Mouse (Mus musculus) embryonic facial prominence, embryonic 14.5 days (tissue): ENCODE data around the gene Wrap73. TPM values are rescaled to one million over a fixed set of nuclear protein-coding genes. Genes with fewer than 3 reads are reported as not detected.

Experiments
- ATAC-seq: fragments of 200-750 bp; cut with Nextera tagmentation; 2 replicates; pipeline ENCODE4 v1.8.0; 2017; ENCODE audit warnings: low read depth, moderate number of reproducible peaks, moderate TSS enrichment
- DNase-seq: peaks from one replicate; pipeline ENCODE4 v3.0.0-alpha.2; 2015; ENCODE audit warnings: low spot score
- H3K27ac ChIP-seq: fragments of 300-500 bp; sonication (generic); replicated peaks from 2 replicates; pipeline ENCODE4 v1.5.1; 2014; ENCODE audit warnings: low read depth, mild to moderate bottlenecking, low read length, moderate library complexity
- H3K27me3 ChIP-seq: fragments of 300-500 bp; sonication (generic); replicated peaks from 2 replicates; pipeline ENCODE4 v1.6.1; 2014; ENCODE audit warnings: low read length; ENCODE audit not compliant: control insufficient read depth, insufficient read depth
- H3K36me3 ChIP-seq: fragments of 300-500 bp; sonication (generic); 2 replicates; pipeline ENCODE4 v1.6.1; 2014; ENCODE audit warnings: low read length, mixed read lengths; ENCODE audit not compliant: control insufficient read depth, insufficient read depth
- H3K4me1 ChIP-seq: fragments of 300-500 bp; sonication (generic); 2 replicates; pipeline ENCODE4 v1.6.1; 2014; ENCODE audit warnings: antibody characterized with exemption, low read length; ENCODE audit not compliant: control insufficient read depth, insufficient read depth
- H3K4me2 ChIP-seq: fragments of 300-500 bp; sonication (generic); 2 replicates; pipeline ENCODE4 v1.6.1; 2014; ENCODE audit warnings: low read depth, mild to moderate bottlenecking, low read length, moderate library complexity, mixed read lengths
- H3K4me3 ChIP-seq: fragments of 300-500 bp; sonication (generic); 2 replicates; pipeline ENCODE4 v1.5.1; 2014; ENCODE audit warnings: low read depth, mild to moderate bottlenecking, low read length
- H3K9ac ChIP-seq: fragments of 300-500 bp; sonication (generic); 2 replicates; pipeline ENCODE4 v1.6.1; 2014; ENCODE audit warnings: low read depth, mild to moderate bottlenecking, low read length, moderate library complexity, mixed read lengths
- H3K9me3 ChIP-seq: fragments of 300-500 bp; sonication (generic); 2 replicates; pipeline ENCODE4 v1.6.1; 2016; ENCODE audit warnings: low read length; ENCODE audit not compliant: control insufficient read depth
- WGBS: fragments of 180-500 bp; shearing (Covaris S2); extraction: QIAGEN DNeasy Blood & Tissue Kit; methylation state at CpG from one replicate; pipeline ENCODE4 v1.1.7; 2014; 5-methylcytosine and 5-hydroxymethylcytosine counted together
- polyA plus RNA-seq: library from polyadenylated mRNA; unstranded; fragments of >200 nt; fragmentation: Nextera tagmentation; extraction: Ambion mirVana; gene quantifications from 2 replicates; pipeline ENCODE4 v1.2.1, GENCODE M21; 2014

Wrap73 gene
- polyA plus RNA-seq, 1 experiment from 2014 or later, result 36.8 TPM

GRCm38 (mm10) chr4:154141009-154141867 lies 934 bp upstream of the Wrap73 start:
- Histone ChIP-seq H3K27ac (no peak overlapping the region), H3K4me1 (peaks cover 11% of the 10 kb centered on the region), H3K9ac (no peak overlapping the region), H3K9me3 (no peaks in the 10 kb centered on the region), H3K27me3 (peaks cover 55% of the 10 kb centered on the region), H3K36me3 (0 out of 2 replicates have a peak, but pooled peaks cover 6% of the 10 kb centered on the region), H3K4me3 (peak overlapping the region; percentile 72), H3K4me2 (peak overlapping the region; percentile 92; the same call in 1 of the 2 replicates)
- no peak for ATAC-seq
- DNase-seq, result no peak
- 1% methylated on average over 42 of the region's 42 CpGs for WGBS

GRCm38 (mm10) chr4:154144712-154145111 lies 2.5 kb downstream of the Wrap73 start:
- DNase-seq, result no peak
- ATAC-seq, result no peak
- Histone ChIP-seq H3K9ac (no peak overlapping the region), H3K9me3 (no peaks in the 10 kb centered on the region), H3K4me3 (no peak overlapping the region), H3K4me2 (no peak overlapping the region), H3K4me1 (peaks cover 11% of the 10 kb centered on the region), H3K36me3 (peaks cover 28% of the 10 kb centered on the region; the same call in 1 of the 2 replicates), H3K27me3 (peaks cover 23% of the 10 kb centered on the region), H3K27ac (no peak overlapping the region)
- 80% methylated on average over 3 of the region's 3 CpGs for WGBS

- no peak overlapping the region for H3K9ac ChIP-seq
- DNase-seq (no peak), ATAC-seq (no peak)
- H3K4me3 ChIP-seq, result no peak overlapping the region
- 80% methylated on average over 10 of the region's 10 CpGs for WGBS
- H3K9me3 ChIP-seq, result no peaks in the 10 kb centered on the region
- peaks cover 37% of the 10 kb centered on the region for H3K36me3 ChIP-seq
- no peak overlapping the region for H3K27ac ChIP-seq
- peaks cover 6% of the 10 kb centered on the region for H3K4me1 ChIP-seq
- no peak overlapping the region for H3K4me2 ChIP-seq
- H3K27me3 ChIP-seq, result peaks cover 7% of the 10 kb centered on the region
These were observed 4.2 kb downstream of the Wrap73 start for GRCm38 (mm10) chr4:154146342-154146741.

GRCm38 (mm10) chr4:154154104-154154503 lies 11.9 kb downstream of the Wrap73 start:
- Histone ChIP-seq H3K4me3 (no peak overlapping the region), H3K4me2 (no peak overlapping the region), H3K9ac (no peak overlapping the region), H3K36me3 (peaks cover 74% of the 10 kb centered on the region), H3K4me1 (no peaks in the 10 kb centered on the region), H3K27ac (no peak overlapping the region), H3K27me3 (no peaks in the 10 kb centered on the region), H3K9me3 (no peaks in the 10 kb centered on the region)
- ATAC-seq, result no peak
- WGBS, result 72% methylated on average over 11 of the region's 11 CpGs
- no peak for DNase-seq

GRCm38 (mm10) chr4:154156050-154156449 lies 13.9 kb downstream of the Wrap73 start:
- no peaks in the 10 kb centered on the region for H3K27me3 ChIP-seq
- ATAC-seq (no peak), DNase-seq (no peak)
- H3K27ac ChIP-seq, result no peak overlapping the region
- no peak overlapping the region for H3K9ac ChIP-seq
- H3K4me3 ChIP-seq, result no peak overlapping the region
- H3K36me3 ChIP-seq, result peaks cover 65% of the 10 kb centered on the region
- H3K9me3 ChIP-seq, result no peaks in the 10 kb centered on the region
- 79% methylated on average over 7 of the region's 7 CpGs for WGBS
- no peaks in the 10 kb centered on the region for H3K4me1 ChIP-seq
- no peak overlapping the region for H3K4me2 ChIP-seq

GRCm38 (mm10) chr4:154157970-154158662 lies 15.9 kb downstream of the Wrap73 start:
- no peak overlapping the region for H3K27ac ChIP-seq
- no peaks in the 10 kb centered on the region for H3K27me3 ChIP-seq
- 90% methylated on average over 14 of the region's 14 CpGs for WGBS
- no peak overlapping the region for H3K4me3 ChIP-seq
- peaks cover 4% of the 10 kb centered on the region; the same call in 1 of the 2 replicates for H3K4me1 ChIP-seq
- DNase-seq (no peak), ATAC-seq (no peak)
- peaks cover 52% of the 10 kb centered on the region for H3K36me3 ChIP-seq
- H3K9ac ChIP-seq, result no peak overlapping the region
- no peak overlapping the region for H3K4me2 ChIP-seq
- no peaks in the 10 kb centered on the region for H3K9me3 ChIP-seq

GRCm38 (mm10) chr4:154159002-154159401 lies 16.8 kb downstream of the Wrap73 start:
- H3K27me3 ChIP-seq, result no peaks in the 10 kb centered on the region
- no peaks in the 10 kb centered on the region for H3K9me3 ChIP-seq
- H3K27ac ChIP-seq, result no peak overlapping the region
- H3K4me1 ChIP-seq, result peaks cover 4% of the 10 kb centered on the region; the same call in 1 of the 2 replicates
- H3K4me2 ChIP-seq, result peak overlapping the region; percentile 88; the same call in 1 of the 2 replicates
- ATAC-seq (no peak), DNase-seq (peak; percentile 77)
- H3K36me3 ChIP-seq, result peaks cover 47% of the 10 kb centered on the region
- no peak overlapping the region for H3K9ac ChIP-seq
- no peak overlapping the region for H3K4me3 ChIP-seq
- 15% methylated on average over 6 of the region's 6 CpGs for WGBS

GRCm38 (mm10) chr4:154159961-154160537 lies 17.9 kb downstream of the Wrap73 start:
- Histone ChIP-seq H3K9me3 (no peaks in the 10 kb centered on the region), H3K36me3 (peaks cover 37% of the 10 kb centered on the region), H3K4me2 (peak overlapping the region; percentile 88), H3K9ac (peak overlapping the region; percentile 81), H3K27me3 (no peaks in the 10 kb centered on the region), H3K27ac (0 out of 2 replicates have a peak overlapping the region, but pooled peaks have one; percentile 52), H3K4me3 (peak overlapping the region; percentile 93), H3K4me1 (peaks cover 4% of the 10 kb centered on the region; the same call in 1 of the 2 replicates)
- 2% methylated on average over 35 of the region's 47 CpGs for WGBS
- DNase-seq, result peak; percentile 26
- peak; percentile 56 for ATAC-seq
